Mouse (Mus musculus) mouse trophoblast stem cell (cell line): ENCODE measurements around the gene Scd4.
"Not testable (repeated sequence)": the region's sequence is repeated elsewhere in the genome, so short reads cannot be mapped to it uniquely, and the experiment has no call there.

Source experiments
- in situ Hi-C, 2 experiments: fragments of 300-500 bp; cut with MseI, MboI; formaldehyde crosslinking; loops; 2 replicates in 1 of 2; 3 replicates in 1 of 2; pipeline ENCODE4 v1.15.1; 2025

Gene Scd4

DNA sequence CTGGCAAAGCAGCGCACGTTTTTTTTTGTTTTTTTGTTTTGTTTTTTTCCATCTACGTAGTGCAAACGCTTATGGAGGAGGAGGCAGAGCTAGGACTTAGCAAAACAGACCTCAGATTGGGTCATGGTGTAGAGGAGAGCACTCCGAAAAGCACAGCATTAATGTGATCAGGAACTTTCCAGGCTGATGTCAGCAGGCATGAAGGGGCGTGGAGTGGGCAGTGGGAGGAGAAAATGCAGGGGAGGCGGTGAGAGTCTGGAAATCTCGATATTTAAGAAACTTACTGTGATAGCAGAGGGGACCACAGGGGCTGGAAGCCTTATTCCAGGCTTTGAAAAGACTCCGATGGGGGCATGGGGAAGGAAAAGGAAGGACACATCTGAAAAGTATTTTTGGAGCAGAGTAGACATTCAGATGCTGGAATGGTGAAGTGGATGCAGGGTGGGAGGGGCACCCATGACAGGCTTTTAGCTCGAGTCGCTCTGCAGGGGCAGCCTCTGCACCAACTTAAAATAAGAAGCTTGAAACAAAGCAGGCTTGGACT lies 17.9 kb upstream of the Scd4 start:
- in situ Hi-C loops: loop anchor here in 1 of 2 experiments (5.0 kb wide), 1 partner anchor 47 kb away; no protein-coding TSS in a partner anchor

DNA sequence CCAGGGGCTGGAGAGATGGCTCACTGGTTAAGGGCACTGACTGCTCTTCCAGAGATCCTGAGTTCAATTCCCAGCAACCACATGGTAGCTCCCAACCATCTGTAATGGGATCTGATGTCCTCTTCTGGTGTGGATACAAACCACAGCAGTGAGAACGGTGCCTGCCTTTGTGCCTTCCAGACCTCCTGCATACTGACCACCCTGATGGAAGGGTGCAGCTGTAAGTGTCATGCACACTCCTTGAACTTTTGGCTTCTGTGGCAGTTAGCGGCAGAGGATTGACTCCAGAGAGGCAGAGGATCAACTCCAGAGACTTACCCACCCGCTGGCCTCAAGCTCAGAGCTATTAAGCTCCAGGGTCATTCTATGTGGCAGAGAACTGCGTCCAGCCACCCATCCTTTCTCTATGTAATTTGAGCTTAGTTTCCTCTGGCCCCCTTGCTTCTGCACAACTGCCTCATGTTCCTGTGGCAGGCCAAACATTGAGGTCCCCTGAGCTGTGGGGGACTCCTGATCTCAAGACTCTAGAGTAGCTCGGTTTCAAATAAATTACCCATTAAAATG lies 16.1 kb upstream of the Scd4 start:
- in situ Hi-C loops: loop anchor here in 1 of 2 experiments (5.0 kb wide), 1 partner anchor 45 kb away; no protein-coding TSS in a partner anchor

DNA sequence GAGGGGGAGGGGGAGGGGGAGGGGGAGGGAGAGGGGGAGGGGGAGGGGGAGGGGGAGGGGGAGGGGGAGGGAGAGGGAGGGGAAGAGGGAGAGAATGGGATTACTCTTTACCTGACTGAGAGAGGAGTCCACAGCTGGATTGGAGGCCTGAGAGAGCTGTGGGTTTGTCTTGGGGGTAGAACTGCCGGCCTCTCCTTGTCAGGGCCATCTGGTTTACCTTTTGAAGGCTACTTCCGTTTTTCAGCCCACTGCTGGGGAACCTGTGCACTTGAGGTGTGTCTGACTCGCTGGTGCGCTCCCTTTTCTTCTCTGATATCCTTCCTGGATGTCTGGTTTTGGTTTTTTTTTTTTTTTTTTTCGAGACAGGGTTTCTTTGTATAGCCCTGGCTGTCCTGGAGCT lies 15.5 kb upstream of the Scd4 start:
- in situ Hi-C loops: loop anchor here in 1 of 2 experiments (5.0 kb wide), 1 partner anchor 45 kb away; no protein-coding TSS in a partner anchor

DNA sequence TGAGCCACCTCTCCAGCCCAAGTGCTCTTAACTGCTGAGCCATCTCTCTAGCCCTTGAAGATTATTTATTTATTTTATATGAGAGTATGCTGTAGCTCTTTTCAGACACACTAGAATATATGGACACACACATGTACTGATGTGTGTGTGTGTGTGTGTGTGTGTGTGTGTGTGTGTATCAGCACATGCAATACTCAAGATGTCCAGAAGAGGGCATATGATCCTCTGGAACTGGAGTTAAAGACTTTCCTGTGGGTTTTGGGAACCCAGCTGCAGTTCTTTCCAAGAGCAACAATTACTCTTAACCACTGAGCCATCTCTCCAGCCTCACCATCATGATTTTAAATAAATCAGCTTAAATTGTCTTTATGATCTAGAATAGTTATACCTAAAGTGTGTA lies 14.3 kb upstream of the Scd4 start:
- in situ Hi-C loops: loop anchor here in 1 of 2 experiments (5.0 kb wide), 1 partner anchor 44 kb away; no protein-coding TSS in a partner anchor

DNA sequence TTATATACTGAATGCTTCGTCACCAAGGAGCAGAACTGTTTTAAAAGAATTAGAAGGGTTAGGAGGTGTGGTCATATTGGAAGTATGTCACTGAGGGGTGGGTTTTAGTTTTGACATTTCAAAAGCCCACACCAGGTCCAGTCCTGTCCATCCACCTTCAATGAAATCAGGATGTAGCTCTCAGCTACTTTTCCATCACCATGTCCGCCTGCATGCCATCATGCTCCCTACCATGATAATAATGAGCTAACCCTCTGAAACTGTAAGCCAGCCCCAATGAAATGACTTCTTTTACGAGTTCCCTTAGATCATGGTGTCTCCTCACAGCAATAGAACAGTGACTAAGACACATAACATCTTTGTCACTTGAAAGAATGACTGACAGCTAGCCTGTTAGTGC lies 12.6 kb upstream of the Scd4 start:
- in situ Hi-C loops: no loop called here

DNA sequence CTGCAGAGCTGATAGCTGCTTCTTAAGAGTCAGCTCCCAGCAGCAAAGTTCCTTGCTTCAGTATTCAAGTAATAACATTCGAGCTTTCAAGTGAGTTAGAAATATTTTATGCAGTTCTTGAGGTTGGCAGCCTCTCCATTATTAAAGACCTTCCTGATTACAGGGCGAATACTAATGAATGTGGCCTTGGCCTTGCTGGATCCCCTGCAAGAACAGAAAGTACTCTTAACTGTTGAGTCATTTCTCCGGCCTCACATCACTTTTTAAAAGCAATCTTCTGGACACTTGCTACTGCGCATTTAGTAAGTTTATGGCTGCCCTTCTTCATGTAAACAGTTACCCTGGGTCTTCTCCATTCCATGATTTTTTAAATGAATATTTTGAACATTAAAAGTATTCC lies 11.7 kb upstream of the Scd4 start:
- in situ Hi-C loops: no loop called here

DNA sequence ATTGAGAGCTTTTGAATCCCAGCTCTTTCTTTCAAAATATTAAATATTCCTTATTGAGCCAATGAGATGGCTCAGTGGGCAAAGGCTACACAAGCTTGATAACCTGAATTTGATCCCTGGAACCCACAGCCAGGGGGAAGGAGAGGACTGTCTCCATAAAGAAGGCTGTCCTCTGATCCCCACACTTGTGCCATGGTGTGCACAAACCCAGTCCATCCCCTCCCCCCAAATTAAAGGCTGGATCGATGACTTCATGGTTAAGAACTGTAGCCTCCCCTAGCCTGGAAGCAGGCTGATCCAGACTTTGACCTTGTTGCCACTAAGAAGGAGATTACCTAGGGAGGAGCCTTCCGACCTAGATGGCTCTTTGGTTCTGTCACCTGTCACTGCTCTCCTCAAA lies 11.3 kb upstream of the Scd4 start:
- in situ Hi-C loops: no loop called here

DNA sequence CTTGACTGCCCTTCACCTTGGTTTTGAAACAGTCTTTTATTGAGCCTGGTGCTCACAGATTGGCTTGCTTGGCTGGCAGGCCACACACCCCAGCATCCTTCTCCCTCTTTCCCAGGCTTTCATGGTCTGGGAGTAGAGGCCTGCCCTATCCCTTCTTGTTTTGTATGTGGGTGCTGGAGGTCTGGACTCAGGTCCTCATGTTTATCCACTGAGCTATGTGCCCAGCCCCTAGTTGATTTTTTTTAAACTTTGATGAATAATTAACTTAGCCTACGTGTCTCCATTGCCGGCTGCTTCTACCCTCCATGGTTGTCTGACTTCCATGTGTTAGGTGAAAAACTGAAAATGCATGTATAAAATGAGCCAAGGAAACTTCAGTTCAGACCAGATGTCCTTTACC lies 3.3 kb upstream of the Scd4 start:
- in situ Hi-C loops: no loop called here

DNA sequence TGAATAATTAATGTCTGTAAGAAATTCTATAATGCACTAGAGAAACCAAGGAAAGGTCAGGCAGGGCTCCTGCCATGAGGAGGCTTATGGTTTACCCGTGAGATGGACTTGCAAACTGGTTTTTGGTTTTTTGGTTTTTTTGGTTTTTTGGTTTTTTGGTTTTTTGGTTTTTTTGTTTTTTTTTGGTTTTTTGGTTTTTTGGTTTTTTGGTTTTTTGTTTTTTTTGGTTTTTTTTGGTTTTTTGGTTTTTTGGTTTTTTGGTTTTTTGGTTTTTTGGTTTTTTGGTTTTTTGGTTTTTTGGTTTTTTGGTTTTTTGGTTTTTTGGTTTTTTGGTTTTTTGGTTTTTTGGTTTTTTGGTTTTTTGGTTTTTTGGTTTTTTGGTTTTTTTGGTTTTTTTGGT lies 1.8 kb upstream of the Scd4 start:
- in situ Hi-C loops: not testable (repeated sequence)

DNA sequence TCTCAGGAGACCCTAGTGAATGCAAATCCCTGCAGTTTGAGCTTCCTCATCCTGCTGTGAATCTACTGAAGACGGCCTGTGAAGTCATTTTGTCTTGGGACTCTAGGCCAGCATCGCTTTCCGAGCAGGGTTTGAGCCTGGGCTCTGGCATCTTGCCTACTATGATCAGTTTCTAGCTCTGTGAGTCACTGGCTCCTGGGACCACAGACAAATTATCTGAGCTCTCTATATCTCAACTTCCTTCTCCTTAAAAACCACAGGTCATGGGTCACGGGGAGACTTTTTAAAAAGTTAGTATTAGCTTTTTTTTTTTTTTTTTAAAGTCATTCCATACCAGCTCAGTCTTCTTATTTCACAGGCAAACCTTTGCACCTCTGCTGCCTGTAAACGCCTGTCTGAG lies 981 bp upstream of the Scd4 start:
- in situ Hi-C loops: no loop called here

DNA sequence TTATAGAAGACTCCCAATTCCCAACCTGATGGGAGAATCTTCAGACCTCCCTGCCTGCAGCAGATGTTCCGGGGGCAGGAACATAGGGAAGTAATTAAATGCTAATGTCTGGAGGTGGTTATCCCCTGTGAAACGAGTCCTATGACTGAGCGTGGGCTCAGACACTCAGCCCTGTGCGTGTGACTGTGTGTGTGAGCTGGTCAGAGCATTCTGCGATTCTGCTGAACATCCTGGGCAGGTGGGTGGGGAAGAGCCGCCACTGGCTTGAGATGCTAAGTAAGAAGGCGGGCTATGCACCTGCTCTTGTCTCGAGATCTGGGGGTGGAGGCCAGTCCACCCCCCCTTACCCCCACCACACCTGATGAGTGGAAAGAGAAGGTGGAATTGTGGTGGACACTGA lies 566 bp upstream of the Scd4 start:
- in situ Hi-C loops: no loop called here

DNA sequence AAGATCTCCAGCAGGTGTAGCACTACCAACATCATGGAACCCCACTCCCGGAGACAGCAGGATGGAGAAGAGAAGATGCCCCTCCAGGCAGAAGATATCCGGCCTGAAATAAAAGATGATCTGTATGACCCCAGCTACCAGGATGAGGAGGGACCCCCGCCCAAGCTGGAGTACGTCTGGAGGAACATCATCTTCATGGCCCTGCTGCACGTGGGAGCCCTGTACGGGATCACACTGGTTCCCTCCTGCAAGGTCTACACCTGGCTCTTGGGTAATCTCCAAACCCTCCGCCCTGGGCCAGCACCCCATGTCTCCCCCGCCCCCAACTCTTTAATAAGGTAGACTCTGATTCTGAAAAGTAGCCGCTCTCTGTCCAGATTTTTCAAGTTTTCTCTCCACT lies 1.1 kb downstream of the Scd4 start:
- in situ Hi-C loops: no loop called here

DNA sequence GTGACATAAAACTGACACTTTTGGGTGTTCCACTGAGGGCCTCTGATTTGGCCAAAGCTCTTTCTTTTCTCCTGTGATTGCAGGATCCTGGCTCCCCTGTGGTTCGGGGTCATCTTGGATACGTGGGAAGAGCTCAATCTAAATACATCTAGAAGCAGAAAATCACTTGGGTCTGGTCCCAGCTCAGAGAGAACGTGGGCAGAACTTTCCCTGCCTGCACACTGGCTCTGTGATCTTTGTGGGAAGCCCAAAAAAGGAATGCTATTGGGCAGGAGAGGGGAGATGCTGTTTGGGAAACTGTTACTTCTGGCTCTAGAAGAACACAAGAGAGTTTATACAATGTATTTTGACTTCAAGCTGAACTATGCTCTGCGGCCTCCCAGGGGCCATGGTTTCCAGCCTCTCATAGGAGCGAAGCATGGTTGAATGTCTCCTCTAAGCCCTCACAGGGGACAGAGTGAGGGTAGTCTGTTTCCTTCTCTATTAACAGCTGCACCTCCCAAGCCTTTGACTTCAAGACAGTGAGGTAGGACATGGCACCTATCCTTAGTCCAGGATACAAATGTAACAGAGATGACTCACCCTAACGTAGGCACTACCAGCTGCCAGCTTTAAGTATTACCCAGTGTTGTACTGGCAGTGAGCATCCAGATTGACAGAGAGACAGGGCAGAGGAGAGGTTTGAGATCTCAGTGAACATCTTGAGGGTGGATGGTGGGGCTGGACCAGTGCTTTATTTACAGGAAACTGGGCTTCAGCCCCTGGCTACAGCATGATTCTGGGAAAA lies 3.2 kb downstream of the Scd4 start:
- in situ Hi-C loops: no loop called here

DNA sequence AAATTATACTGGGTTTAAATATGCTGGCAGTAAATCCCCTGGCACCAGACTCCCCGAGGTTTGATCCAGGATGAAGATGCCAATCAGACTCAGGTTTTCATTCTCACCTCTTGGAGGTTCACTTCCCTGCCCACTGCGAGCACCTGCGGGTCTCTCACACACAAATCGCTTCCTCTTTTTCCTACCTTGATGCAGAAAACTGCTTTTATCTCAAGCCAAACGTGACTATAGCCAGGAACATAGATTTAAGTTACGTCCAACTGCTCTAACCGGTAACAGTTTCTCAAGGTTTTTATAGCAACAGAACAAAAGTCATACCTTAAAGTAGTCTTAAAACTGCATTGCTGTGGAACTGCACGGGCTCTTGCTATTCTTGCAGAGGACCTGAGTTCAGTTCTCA lies 16.8 kb downstream of the Scd4 start:
- in situ Hi-C loops: no loop called here

DNA sequence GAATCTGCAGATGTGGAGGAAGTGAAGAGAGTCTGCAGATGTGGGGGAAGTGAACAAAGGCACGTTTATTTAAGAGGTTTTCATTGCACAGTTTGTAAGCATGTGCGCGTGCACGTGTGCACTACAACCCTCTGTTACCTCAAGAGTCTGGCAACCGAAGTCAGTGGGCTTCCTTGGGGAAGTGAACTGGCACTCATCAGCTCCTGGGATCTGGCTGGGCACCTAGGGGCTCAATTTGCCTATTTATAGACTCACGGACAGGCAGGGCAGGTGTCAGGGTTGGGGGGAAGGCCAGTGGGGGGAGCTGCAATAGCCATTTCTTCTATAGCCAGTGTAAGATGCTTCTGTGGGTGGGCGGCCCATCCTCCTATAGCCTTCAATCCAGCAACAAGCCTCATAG lies 18.9 kb downstream of the Scd4 start:
- in situ Hi-C loops: no loop called here

DNA sequence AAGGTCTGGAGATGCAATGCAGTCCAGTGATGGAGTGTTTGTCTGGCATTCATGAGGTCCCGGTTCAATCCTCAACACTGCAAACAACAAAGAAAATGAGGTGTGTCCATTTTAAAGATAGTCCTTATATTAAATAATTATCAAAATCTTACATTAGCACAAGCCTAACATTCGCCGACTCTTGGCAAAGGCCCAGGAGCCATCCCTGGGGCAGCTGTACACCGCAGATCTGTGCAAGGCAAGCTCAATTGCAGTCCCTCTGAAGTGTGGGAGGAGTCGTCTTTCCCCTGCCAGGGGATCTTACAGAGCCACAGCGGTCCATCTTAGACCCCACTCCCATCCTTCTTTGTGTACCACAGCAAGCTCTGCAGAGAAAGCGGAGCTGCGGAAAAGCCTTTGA lies 25.8 kb downstream of the Scd4 start:
- in situ Hi-C loops: no loop called here

DNA sequence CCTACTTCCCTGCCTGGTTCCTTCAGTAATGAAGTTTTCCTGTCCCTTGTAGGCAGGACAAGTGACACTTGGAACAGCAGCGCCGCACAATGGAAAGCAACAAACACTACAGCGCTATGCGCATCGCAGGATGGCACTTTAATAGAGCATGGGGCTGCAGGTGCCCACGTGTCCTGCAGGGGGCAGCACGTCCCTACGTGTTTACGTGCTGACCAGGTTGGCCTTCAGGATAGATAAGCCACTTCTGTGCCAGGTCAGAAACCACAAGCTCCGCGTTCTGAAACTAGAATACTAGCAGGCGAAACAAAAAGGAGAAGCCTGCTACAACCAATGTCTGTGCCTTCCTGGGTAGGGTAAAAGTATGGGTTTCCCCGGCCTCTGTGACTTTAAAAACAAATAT lies 30.6 kb downstream of the Scd4 start:
- in situ Hi-C loops: loop anchor here in 1 of 2 experiments (5.0 kb wide), 1 partner anchor 46 kb away; no protein-coding TSS in a partner anchor

DNA sequence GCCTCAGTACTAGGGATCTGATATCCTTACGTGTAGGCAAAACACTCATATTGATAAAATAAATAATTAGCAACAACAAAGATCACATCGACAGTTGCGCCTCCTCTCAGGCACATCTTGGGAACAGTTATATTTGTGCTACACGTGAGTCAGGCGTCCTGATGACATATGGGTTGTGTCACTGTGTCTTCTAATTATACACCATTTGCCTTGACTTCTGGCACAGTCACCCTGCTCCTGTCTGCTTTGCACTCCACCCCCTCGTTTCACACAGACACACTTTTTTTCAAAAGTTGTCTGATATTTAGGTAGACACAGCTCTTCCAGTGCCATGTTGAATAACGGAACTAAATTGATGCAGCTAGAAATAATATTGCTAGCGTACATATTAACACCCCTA lies 31.1 kb downstream of the Scd4 start:
- in situ Hi-C loops: loop anchor here in 1 of 2 experiments (5.0 kb wide), 1 partner anchor 47 kb away; no protein-coding TSS in a partner anchor

DNA sequence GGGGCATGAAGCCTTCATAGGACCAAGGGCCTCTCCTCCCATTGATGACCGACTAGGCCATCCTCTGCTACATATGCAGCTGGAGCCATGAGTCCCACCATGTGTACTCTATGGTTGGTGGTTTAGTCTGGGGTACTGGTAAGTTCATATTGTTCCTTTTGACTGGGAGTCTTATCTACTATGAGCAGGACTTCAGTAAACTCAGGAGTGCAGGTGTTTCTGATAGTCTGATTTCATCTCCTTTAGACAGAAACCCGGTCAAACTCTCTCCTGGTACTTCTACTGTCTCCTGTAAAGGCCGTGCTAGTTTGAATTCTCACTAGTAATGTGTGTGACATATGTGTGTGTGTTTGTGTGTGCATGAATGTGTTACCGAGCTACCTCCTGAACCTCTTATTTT lies 32.8 kb downstream of the Scd4 start:
- in situ Hi-C loops: no loop called here

DNA sequence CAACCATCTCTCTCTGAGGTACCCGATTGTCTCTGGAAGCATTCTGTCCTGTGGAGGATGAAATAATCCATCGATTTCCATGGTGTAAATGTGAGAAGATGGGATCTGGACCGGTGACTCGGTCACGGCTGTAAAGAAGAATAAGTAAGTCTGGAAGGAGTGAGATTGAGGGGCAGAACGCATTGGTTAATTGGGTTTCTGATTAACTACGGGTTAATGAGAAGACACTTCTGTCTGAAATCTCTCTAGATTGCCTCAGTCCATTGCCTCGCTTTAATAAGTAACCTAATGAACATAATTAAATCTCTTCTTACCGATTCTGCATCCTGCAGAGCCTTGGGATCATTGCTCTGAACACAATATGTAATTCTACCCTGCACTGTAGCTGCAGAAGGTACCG lies 34.2 kb downstream of the Scd4 start:
- in situ Hi-C loops: not testable (repeated sequence)

DNA sequence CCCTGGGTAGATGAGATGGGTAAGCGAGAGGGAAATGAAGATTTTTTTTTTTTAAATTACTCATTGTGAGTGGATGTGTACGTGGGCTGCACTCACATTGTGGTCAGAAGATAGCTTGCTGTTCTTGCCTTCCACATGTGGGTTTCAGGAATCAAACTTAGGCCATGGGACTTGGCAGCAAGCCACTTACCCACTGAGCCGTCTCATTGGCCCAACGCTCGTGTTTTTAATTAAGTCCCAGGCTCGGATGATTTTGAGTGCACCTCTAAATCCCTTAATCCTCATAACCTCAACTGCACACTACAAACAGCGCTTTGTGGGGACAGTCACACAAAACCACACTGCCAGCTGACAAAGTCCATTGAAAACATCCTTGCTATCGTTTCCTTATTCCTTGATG lies 36.5 kb downstream of the Scd4 start:
- in situ Hi-C loops: no loop called here

DNA sequence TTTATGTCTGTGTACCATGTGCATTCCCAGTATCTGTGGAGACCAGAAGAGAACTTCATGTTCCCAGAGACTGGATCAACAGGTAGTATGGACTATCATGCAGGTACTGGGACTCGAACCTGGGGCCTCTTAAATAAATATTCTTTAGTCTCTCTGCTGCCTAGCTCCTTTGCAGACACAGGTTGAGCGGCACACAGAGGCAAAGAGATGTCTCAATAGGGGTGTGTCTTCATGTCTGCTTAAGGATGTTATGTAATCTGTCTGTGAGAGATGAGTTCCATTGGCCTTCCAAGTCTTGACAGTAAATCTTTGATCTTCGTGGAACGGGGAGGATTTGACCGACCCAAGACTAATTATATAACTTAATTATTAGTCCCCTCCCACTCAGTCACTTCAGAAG lies 37.3 kb downstream of the Scd4 start:
- in situ Hi-C loops: loop anchor here (5.0 to 10.0 kb wide), 2 partner anchors 47 to 105 kb away; no protein-coding TSS in a partner anchor

DNA sequence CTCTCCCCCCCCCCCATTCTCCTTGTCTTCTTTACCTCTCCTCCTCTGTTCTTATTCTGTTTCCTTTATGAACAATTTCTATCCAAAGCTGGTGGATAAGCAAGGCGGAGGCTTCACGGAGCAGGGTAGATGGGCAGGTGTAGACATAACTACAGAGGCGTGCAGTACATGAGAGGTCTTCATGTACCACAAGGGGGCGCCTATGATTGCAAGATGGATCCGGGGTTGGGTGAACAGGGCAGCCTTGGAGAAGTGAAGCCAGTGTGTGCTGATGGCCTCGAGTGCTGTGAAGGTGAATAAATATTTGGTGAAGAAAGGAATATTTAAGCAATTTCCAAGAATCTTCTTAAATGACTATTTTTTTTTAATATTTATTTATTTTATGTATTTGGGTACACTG lies 40.1 kb downstream of the Scd4 start:
- in situ Hi-C loops: loop anchor here (5.0 to 10.0 kb wide), 2 partner anchors 44 to 102 kb away; no protein-coding TSS in a partner anchor
